Mouse (Mus musculus): ENCODE measurements around the gene Bend7.

DNA sequence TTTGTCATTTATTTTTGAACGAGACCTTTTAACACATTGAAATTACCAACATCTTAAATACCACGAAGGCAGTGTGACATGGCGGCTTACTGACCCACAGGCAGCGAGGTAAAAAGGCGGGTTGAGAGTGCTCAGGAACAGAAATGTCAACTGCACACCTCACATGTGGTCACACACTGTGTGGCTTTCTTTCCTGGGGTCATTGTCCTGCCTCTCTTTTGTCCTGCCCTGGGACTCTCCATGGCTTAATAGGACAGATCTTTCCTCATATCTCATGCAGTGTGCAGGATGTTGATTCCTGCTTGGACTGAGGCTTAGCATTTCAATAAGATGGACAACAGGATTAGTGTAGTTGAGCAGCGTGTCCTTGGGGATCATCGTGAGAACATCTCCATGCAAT is 69.6 kb downstream of the Bend7 start:
- TF ChIP-seq CTCF (IDR thresholded peaks at IDR 0.05; ENCODE audit: control insufficient read depth, insufficient read depth, insufficient replicate concordance, low read depth, low read length) (no peak), POLR2A (IDR thresholded peaks at IDR 0.05; ENCODE audit: control insufficient read depth, low read depth, low read length) (no peak)

All from testis, adult 2 months (tissue).